Mouse (Mus musculus): ENCODE results near the gene Anks4b.

GRCm38 (mm10) chr7:120126976-120127685 is 46.5 kb upstream of the Anks4b start:
- TF ChIP-seq POLR2A (IDR thresholded peaks at IDR 0.05; ENCODE audit: control insufficient read depth, low read depth, low read length) (no peak), CTCF (IDR thresholded peaks at IDR 0.05; ENCODE audit: control insufficient read depth, insufficient read depth, insufficient replicate concordance, low read depth, low read length) (no peak)

All from testis, adult 2 months (tissue).